Mouse (Mus musculus) lung, embryonic 16.5 days (tissue): ENCODE data around the gene Gm21976. TPM values are rescaled to one million over a fixed set of nuclear protein-coding genes. Genes with fewer than 3 reads are reported as not detected.
A peak's percentile ranks its signal among the peaks of the same experiment; 100 is the strongest.

Experiments
- ATAC-seq: fragments of 200-750 bp; cut with Nextera tagmentation; 2 replicates; pipeline ENCODE4 v1.8.0; 2017; ENCODE audit warnings: low read depth, mild to moderate bottlenecking, moderate library complexity
- H3K27ac ChIP-seq: fragments of 300-500 bp; sonication (generic); 2 replicates; pipeline ENCODE4 v1.5.1; 2014; ENCODE audit warnings: mild to moderate bottlenecking, control low read depth, low read length
- H3K27me3 ChIP-seq: fragments of 300-500 bp; sonication (generic); 2 replicates; pipeline ENCODE4 v1.6.1; 2014; ENCODE audit warnings: low read depth, low read length, mixed read lengths; ENCODE audit not compliant: control insufficient read depth, insufficient read depth
- H3K36me3 ChIP-seq: fragments of 300-500 bp; sonication (generic); 2 replicates; pipeline ENCODE4 v1.6.1; 2014; ENCODE audit warnings: low read length; ENCODE audit not compliant: control insufficient read depth, insufficient read depth
- H3K4me1 ChIP-seq: fragments of 300-500 bp; sonication (generic); replicated peaks from 2 replicates; pipeline ENCODE4 v1.6.1; 2014; ENCODE audit warnings: low read length, mixed read lengths; ENCODE audit not compliant: control insufficient read depth, insufficient read depth
- H3K4me2 ChIP-seq: fragments of 300-500 bp; sonication (generic); 2 replicates; pipeline ENCODE4 v1.6.1; 2014; ENCODE audit warnings: low read depth, low read length, control low read depth
- H3K4me3 ChIP-seq: fragments of 300-500 bp; sonication (generic); 2 replicates; pipeline ENCODE4 v1.5.1; 2014; ENCODE audit warnings: mild to moderate bottlenecking, low read length, control low read depth
- H3K9ac ChIP-seq: fragments of 300-500 bp; sonication (generic); 2 replicates; pipeline ENCODE4 v1.6.1; 2014; ENCODE audit warnings: low read length, control low read depth
- H3K9me3 ChIP-seq: fragments of 300-500 bp; sonication (generic); 2 replicates; pipeline ENCODE4 v1.6.1; 2016; ENCODE audit warnings: low read length; ENCODE audit not compliant: control insufficient read depth
- WGBS: fragments of 180-500 bp; shearing (Covaris S2); extraction: QIAGEN DNeasy Blood & Tissue Kit; methylation state at CpG from one replicate; pipeline ENCODE4 v1.1.7; 2014; 5-methylcytosine and 5-hydroxymethylcytosine counted together
- polyA plus RNA-seq: library from polyadenylated mRNA; unstranded; fragments of >200 nt; fragmentation: Nextera tagmentation; extraction: Ambion mirVana; gene quantifications from 2 replicates; pipeline ENCODE4 v1.2.1, GENCODE M21; 2015

Gene Gm21976
- polyA plus RNA-seq, 1 experiment from 2014 or later, result not detected

- no peak overlapping the region for H3K9ac ChIP-seq
- H3K36me3 ChIP-seq, result peaks cover 44% of the 10 kb centered on the region
- no peaks in the 10 kb centered on the region for H3K27me3 ChIP-seq
- WGBS, result 93% methylated on average over 5 of the region's 5 CpGs
- H3K4me3 ChIP-seq, result no peak overlapping the region
- no peak for ATAC-seq
- H3K27ac ChIP-seq, result no peak overlapping the region
- no peaks in the 10 kb centered on the region for H3K9me3 ChIP-seq
- no peak overlapping the region for H3K4me2 ChIP-seq
- H3K4me1 ChIP-seq, result peaks cover 20% of the 10 kb centered on the region
Observed at GRCm38 (mm10) chr13:98311597-98311996, 31.9 kb downstream of the Gm21976 start.

GRCm38 (mm10) chr13:98313631-98314030 is 33.9 kb downstream of the Gm21976 start:
- peaks cover 43% of the 10 kb centered on the region for H3K36me3 ChIP-seq

GRCm38 (mm10) chr13:98315124-98315523 is 35.4 kb downstream of the Gm21976 start:
- peak overlapping the region; percentile 6; the same call in 1 of the 2 replicates for H3K4me3 ChIP-seq

More at GRCm38 (mm10) chr13:98313631-98314030, 33.9 kb downstream of the Gm21976 start:
- ATAC-seq, result no peak
- Histone ChIP-seq H3K4me2 (no peak overlapping the region), H3K4me3 (no peak overlapping the region), H3K4me1 (peaks cover 16% of the 10 kb centered on the region), H3K9me3 (no peaks in the 10 kb centered on the region), H3K27ac (no peak overlapping the region), H3K9ac (no peak overlapping the region), H3K27me3 (no peaks in the 10 kb centered on the region)
- WGBS, result 66% methylated on average over 7 of the region's 7 CpGs

GRCm38 (mm10) chr13:98316140-98316479 is 36.4 kb downstream of the Gm21976 start:
- 0% methylated on average over 17 of the region's 17 CpGs for WGBS
- Histone ChIP-seq H3K27ac (peak overlapping the region; percentile 81), H3K4me3 (peak overlapping the region; percentile 95), H3K9me3 (no peaks in the 10 kb centered on the region), H3K4me1 (peaks cover 16% of the 10 kb centered on the region), H3K36me3 (peaks cover 24% of the 10 kb centered on the region), H3K4me2 (peak overlapping the region; percentile 85), H3K9ac (peak overlapping the region; percentile 99), H3K27me3 (no peaks in the 10 kb centered on the region)
- ATAC-seq, result no peak

More at GRCm38 (mm10) chr13:98315124-98315523, 35.4 kb downstream of the Gm21976 start:
- WGBS, result 44% methylated on average over 4 of the region's 4 CpGs
- peaks cover 34% of the 10 kb centered on the region for H3K36me3 ChIP-seq
- H3K4me2 ChIP-seq, result peak overlapping the region; percentile 85
- peaks cover 16% of the 10 kb centered on the region for H3K4me1 ChIP-seq
- H3K9me3 ChIP-seq, result no peaks in the 10 kb centered on the region
- H3K9ac ChIP-seq, result no peak overlapping the region
- no peaks in the 10 kb centered on the region for H3K27me3 ChIP-seq
- no peak for ATAC-seq
- no peak overlapping the region for H3K27ac ChIP-seq

GRCm38 (mm10) chr13:98316480-98317245 is 37.0 kb downstream of the Gm21976 start, which contains the start of gene Btf3:
Gene Btf3, minus strand, starts transcription at chr13:98317006.
- under 1% methylated on average over 82 of the region's 90 CpGs for WGBS
- Histone ChIP-seq H3K4me2 (peak within 1 kb of the TSS; percentile 85), H3K36me3 (peaks cover 19% of the 10 kb centered on the region), H3K4me1 (peaks cover 16% of the 10 kb centered on the region), H3K27ac (peak within 1 kb of the TSS; percentile 81), H3K9ac (peak within 1 kb of the TSS; percentile 99), H3K4me3 (peak within 1 kb of the TSS; percentile 95), H3K9me3 (no peaks in the 10 kb centered on the region), H3K27me3 (no peaks in the 10 kb centered on the region)
- ATAC-seq, result peak; percentile 92

- peak overlapping the region; percentile 75 for H3K4me2 ChIP-seq
- no peaks in the 10 kb centered on the region for H3K9me3 ChIP-seq
- 2% methylated on average over 16 of the region's 16 CpGs for WGBS
- H3K27ac ChIP-seq, result peak overlapping the region; percentile 81
- peak overlapping the region; percentile 99 for H3K9ac ChIP-seq
- H3K27me3 ChIP-seq, result no peaks in the 10 kb centered on the region
- peaks cover 16% of the 10 kb centered on the region for H3K4me1 ChIP-seq
- peaks cover 13% of the 10 kb centered on the region for H3K36me3 ChIP-seq
- H3K4me3 ChIP-seq, result peak overlapping the region; percentile 95
- ATAC-seq, result peak; percentile 23
Observed at GRCm38 (mm10) chr13:98317246-98317677, 37.6 kb downstream of the Gm21976 start.

- H3K9ac ChIP-seq, result no peak overlapping the region
- H3K4me1 ChIP-seq, result peaks cover 16% of the 10 kb centered on the region
- no peak overlapping the region for H3K4me3 ChIP-seq
- peak overlapping the region; percentile 75; the same call in 1 of the 2 replicates for H3K4me2 ChIP-seq
- H3K27me3 ChIP-seq, result no peaks in the 10 kb centered on the region
- H3K27ac ChIP-seq, result no peak overlapping the region
- H3K36me3 ChIP-seq, result peaks cover 9% of the 10 kb centered on the region
- 86% methylated on average over 6 of the region's 6 CpGs for WGBS
- no peak for ATAC-seq
- no peaks in the 10 kb centered on the region for H3K9me3 ChIP-seq
Observed at GRCm38 (mm10) chr13:98317911-98318310, 38.2 kb downstream of the Gm21976 start.

- Histone ChIP-seq H3K9me3 (no peaks in the 10 kb centered on the region), H3K27me3 (no peaks in the 10 kb centered on the region), H3K4me3 (no peak overlapping the region), H3K4me1 (no peaks in the 10 kb centered on the region), H3K9ac (no peak overlapping the region), H3K27ac (no peak overlapping the region), H3K4me2 (no peak overlapping the region), H3K36me3 (no peaks in the 10 kb centered on the region)
- ATAC-seq, result no peak
- 84% methylated on average over 11 of the region's 11 CpGs for WGBS
Observed at GRCm38 (mm10) chr13:98325034-98325433, 45.3 kb downstream of the Gm21976 start.

- H3K4me2 ChIP-seq, result no peak overlapping the region
- H3K9ac ChIP-seq, result no peak overlapping the region
- WGBS, result 41% methylated on average over 2 of the region's 2 CpGs
- no peaks in the 10 kb centered on the region for H3K9me3 ChIP-seq
- H3K36me3 ChIP-seq, result no peaks in the 10 kb centered on the region
- no peaks in the 10 kb centered on the region for H3K27me3 ChIP-seq
- no peak overlapping the region for H3K4me3 ChIP-seq
- H3K4me1 ChIP-seq, result no peaks in the 10 kb centered on the region
- no peak for ATAC-seq
- H3K27ac ChIP-seq, result no peak overlapping the region
Observed at GRCm38 (mm10) chr13:98332106-98332505, 52.4 kb downstream of the Gm21976 start.
